Mouse (Mus musculus) liver, embryonic 13.5 days (tissue): ENCODE data around the gene Dpysl4. TPM values are rescaled to one million over a fixed set of nuclear protein-coding genes. Genes with fewer than 3 reads are reported as not detected.

Experiments used
- ATAC-seq: fragments of 200-750 bp; cut with Nextera tagmentation; 2 replicates; pipeline ENCODE4 v1.8.0; 2017; ENCODE audit warnings: low read depth, mild to moderate bottlenecking, moderate number of reproducible peaks, moderate library complexity
- DNase-seq: peaks from one replicate; pipeline ENCODE4 v3.0.0; 2022
- H3K27ac ChIP-seq: fragments of 300-500 bp; sonication (generic); 2 replicates; pipeline ENCODE4 v1.5.1; 2015; ENCODE audit warnings: moderate library complexity, mild to moderate bottlenecking, inconsistent platforms
- H3K27me3 ChIP-seq: fragments of 300-500 bp; sonication (generic); 2 replicates; pipeline ENCODE4 v1.6.1; 2015; ENCODE audit warnings: mild to moderate bottlenecking, inconsistent platforms
- H3K36me3 ChIP-seq: fragments of 300-500 bp; sonication (generic); 2 replicates; pipeline ENCODE4 v1.6.1; 2015; ENCODE audit warnings: mild to moderate bottlenecking, inconsistent platforms
- H3K4me1 ChIP-seq: fragments of 300-500 bp; sonication (generic); replicated peaks from 2 replicates; pipeline ENCODE4 v1.6.1; 2015; ENCODE audit warnings: inconsistent platforms
- H3K4me2 ChIP-seq: fragments of 300-500 bp; sonication (generic); 2 replicates; pipeline ENCODE4 v1.6.1; 2015; ENCODE audit warnings: inconsistent platforms, mild to moderate bottlenecking, moderate library complexity
- H3K4me3 ChIP-seq: fragments of 300-500 bp; sonication (generic); replicated peaks from 2 replicates; pipeline ENCODE4 v1.5.1; 2015; ENCODE audit warnings: mild to moderate bottlenecking, inconsistent platforms
- H3K9ac ChIP-seq: fragments of 300-500 bp; sonication (generic); 2 replicates; pipeline ENCODE4 v1.6.1; 2015; ENCODE audit warnings: mild to moderate bottlenecking, inconsistent platforms
- H3K9me3 ChIP-seq: fragments of 300-500 bp; sonication (generic); replicated peaks from 2 replicates; pipeline ENCODE4 v1.6.1; 2016; ENCODE audit warnings: inconsistent platforms
- WGBS: fragments of 180-500 bp; shearing (Covaris S2); methylation state at CpG from one replicate; pipeline ENCODE4 v1.1.7; 2015; ENCODE audit not compliant: insufficient replicate concordance; 5-methylcytosine and 5-hydroxymethylcytosine counted together
- polyA plus RNA-seq: library from polyadenylated mRNA; unstranded; fragments of >200 nt; fragmentation: Nextera tagmentation; extraction: Ambion mirVana; gene quantifications from 2 replicates; pipeline ENCODE4 v1.2.1, GENCODE M21; 2015

Gene Dpysl4
- polyA plus RNA-seq, result 0.86 and 0.92 TPM in 2 replicates

DNA sequence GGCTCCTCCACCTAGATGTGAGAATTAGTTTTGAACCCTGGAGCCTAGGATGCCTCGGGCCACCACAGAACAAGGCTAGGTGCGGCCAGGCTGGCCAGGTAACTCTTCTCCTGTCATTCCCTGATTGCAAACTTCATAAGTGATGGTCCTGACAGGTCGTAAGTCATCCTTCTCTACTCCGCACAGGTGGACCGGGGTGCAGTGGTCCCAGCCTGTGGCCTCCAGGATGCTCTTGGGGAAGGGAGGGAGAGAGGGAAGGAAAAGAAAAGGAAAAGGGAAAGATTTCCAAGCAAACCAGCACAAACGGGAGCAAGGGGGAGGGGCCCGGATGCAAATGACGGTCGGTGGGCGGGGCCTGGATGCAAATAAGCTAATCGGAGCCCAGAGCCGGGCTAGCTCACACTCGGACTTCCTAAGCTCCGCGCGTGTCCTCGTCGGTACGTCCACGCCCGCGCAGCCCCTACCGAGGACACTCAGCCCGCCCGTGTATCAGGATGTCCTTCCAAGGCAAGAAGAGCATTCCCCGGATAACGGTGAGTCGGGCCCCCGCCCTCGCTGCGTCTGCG is at the start of gene Dpysl4:
Gene Dpysl4 (plus strand): TSS at position 373 of the 566 bp plus-strand sequence.
- H3K4me2 ChIP-seq, result peak within 1 kb of the TSS; percentile 55
- peaks cover 62% of the 10 kb centered on the region for H3K27me3 ChIP-seq
- H3K9ac ChIP-seq, result no peak within 1 kb of the TSS
- no peak for ATAC-seq
- H3K9me3 ChIP-seq, result no peaks in the 10 kb centered on the region
- no peak for DNase-seq
- WGBS, result 9% methylated on average over 32 of the region's 32 CpGs
- no peaks in the 10 kb centered on the region; the same call in 1 of the 2 replicates for H3K4me1 ChIP-seq
- peak within 1 kb of the TSS; percentile 37 for H3K4me3 ChIP-seq
- H3K27ac ChIP-seq, result no peak within 1 kb of the TSS
- H3K36me3 ChIP-seq, result no peaks in the 10 kb centered on the region

DNA sequence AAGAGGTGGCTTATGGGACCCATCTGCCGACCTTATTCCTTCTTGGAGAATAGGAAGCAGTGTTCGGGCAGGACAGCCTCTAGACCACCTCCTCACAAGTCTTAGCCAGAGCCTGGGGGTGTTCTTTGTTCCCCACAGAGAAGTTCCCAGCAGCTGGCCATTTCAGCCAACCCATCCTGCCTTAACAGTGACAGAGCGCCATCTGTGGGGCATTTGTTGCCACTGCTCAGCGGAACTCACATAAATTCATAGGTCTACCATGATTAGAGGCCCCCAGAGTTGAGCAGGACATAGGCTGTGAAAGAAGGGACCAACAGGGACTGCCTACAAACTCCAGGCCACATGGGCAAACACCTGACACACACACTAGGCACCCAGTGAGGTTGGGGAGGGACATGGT is 22.4 kb upstream of the Dpysl4 start:
- Histone ChIP-seq H3K4me1 (no peaks in the 10 kb centered on the region), H3K4me2 (no peak overlapping the region), H3K9ac (no peak overlapping the region), H3K27me3 (no peaks in the 10 kb centered on the region), H3K36me3 (no peaks in the 10 kb centered on the region), H3K4me3 (no peak overlapping the region), H3K27ac (no peak overlapping the region), H3K9me3 (no peaks in the 10 kb centered on the region)
- DNase-seq (no peak), ATAC-seq (no peak)
- WGBS, result 29% methylated on average over 4 of the region's 4 CpGs

GRCm38 (mm10) chr7:139068182-139068623 is 17.6 kb upstream of the Dpysl4 start:
- no peak for ATAC-seq
- Histone ChIP-seq H3K27ac (no peak overlapping the region), H3K9me3 (no peaks in the 10 kb centered on the region), H3K4me2 (no peak overlapping the region), H3K4me1 (no peaks in the 10 kb centered on the region), H3K27me3 (no peaks in the 10 kb centered on the region), H3K36me3 (no peaks in the 10 kb centered on the region), H3K9ac (no peak overlapping the region), H3K4me3 (no peak overlapping the region)
- DNase-seq, result no peak
- 2% methylated on average over 2 of the region's 2 CpGs for WGBS

DNA sequence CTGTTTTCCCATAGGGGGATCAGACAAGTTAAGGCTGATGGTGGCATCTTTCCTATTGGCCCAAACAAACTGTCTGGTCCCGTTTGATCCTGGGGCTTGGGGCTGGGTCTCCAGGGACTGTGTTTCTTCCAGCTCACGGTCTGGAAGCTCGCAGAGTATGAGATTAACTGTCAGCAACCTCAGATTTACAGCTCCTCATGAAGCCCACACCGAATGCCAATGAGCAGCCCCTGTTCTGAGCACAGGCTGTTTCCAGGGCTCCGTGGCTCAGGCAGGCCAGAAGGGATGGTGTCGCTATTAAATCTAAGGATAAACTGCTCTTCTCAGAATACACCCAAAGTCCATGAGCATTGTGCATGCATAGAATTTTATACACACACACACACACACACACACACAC is 11.6 kb upstream of the Dpysl4 start:
- 41% methylated on average over 6 of the region's 6 CpGs for WGBS
- H3K9me3 ChIP-seq, result no peaks in the 10 kb centered on the region
- no peak overlapping the region for H3K4me2 ChIP-seq
- DNase-seq (no peak), ATAC-seq (no peak)
- H3K27ac ChIP-seq, result no peak overlapping the region
- no peaks in the 10 kb centered on the region for H3K4me1 ChIP-seq
- no peaks in the 10 kb centered on the region for H3K36me3 ChIP-seq
- H3K27me3 ChIP-seq, result no peaks in the 10 kb centered on the region; the same call in 1 of the 2 replicates
- no peak overlapping the region for H3K9ac ChIP-seq
- no peak overlapping the region for H3K4me3 ChIP-seq

- Histone ChIP-seq H3K27ac (no peak overlapping the region), H3K9me3 (no peaks in the 10 kb centered on the region), H3K4me2 (no peak overlapping the region), H3K9ac (no peak overlapping the region), H3K36me3 (no peaks in the 10 kb centered on the region), H3K4me1 (no peaks in the 10 kb centered on the region), H3K4me3 (no peak overlapping the region), H3K27me3 (no peaks in the 10 kb centered on the region; the same call in 1 of the 2 replicates)
- 62% methylated on average over 14 of the region's 14 CpGs for WGBS
- DNase-seq (no peak), ATAC-seq (no peak)
Measured at GRCm38 (mm10) chr7:139075054-139075794, 10.6 kb upstream of the Dpysl4 start.

- no peaks in the 10 kb centered on the region for H3K36me3 ChIP-seq
- H3K27me3 ChIP-seq, result no peaks in the 10 kb centered on the region; the same call in 1 of the 2 replicates
- H3K4me1 ChIP-seq, result no peaks in the 10 kb centered on the region
- H3K9me3 ChIP-seq, result no peaks in the 10 kb centered on the region
- no peak for ATAC-seq
- no peak overlapping the region for H3K27ac ChIP-seq
- no peak overlapping the region for H3K4me2 ChIP-seq
- no peak overlapping the region for H3K9ac ChIP-seq
- DNase-seq, result no peak
- WGBS, result 23% methylated on average over 7 of the region's 7 CpGs
- no peak overlapping the region for H3K4me3 ChIP-seq
Measured at GRCm38 (mm10) chr7:139077283-139077682, 8.5 kb upstream of the Dpysl4 start.

GRCm38 (mm10) chr7:139078181-139078580 is 7.6 kb upstream of the Dpysl4 start:
- WGBS, result 56% methylated on average over 6 of the region's 6 CpGs
- no peak overlapping the region for H3K9ac ChIP-seq
- no peak for ATAC-seq
- no peaks in the 10 kb centered on the region for H3K9me3 ChIP-seq
- no peak overlapping the region for H3K27ac ChIP-seq
- DNase-seq, result no peak
- no peaks in the 10 kb centered on the region for H3K4me1 ChIP-seq
- no peaks in the 10 kb centered on the region for H3K36me3 ChIP-seq
- no peak overlapping the region for H3K4me2 ChIP-seq
- no peak overlapping the region for H3K4me3 ChIP-seq
- peaks cover 4% of the 10 kb centered on the region; the same call in 1 of the 2 replicates for H3K27me3 ChIP-seq

DNA sequence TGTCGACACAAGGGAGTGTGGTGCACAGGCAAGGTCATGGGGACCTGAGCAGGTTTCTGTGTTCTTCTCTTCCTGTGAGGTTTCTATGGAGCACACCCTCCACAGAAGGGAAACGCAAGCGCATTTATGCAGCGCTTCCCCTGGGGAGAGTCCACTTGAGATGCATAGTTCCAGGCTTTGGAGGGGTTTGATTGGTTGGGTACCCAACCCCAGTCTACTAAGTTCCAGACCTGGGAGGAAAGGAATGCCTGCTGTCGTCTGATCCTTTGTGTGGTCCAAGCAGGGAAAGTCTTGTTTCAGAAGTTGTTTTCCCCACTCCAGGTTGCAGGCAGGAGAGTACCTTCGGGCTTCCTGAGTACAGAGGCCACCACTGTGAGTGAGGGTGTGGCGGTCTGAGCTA is 6.7 kb upstream of the Dpysl4 start:
- Histone ChIP-seq H3K27ac (no peak overlapping the region), H3K4me2 (no peak overlapping the region), H3K9me3 (no peaks in the 10 kb centered on the region), H3K9ac (no peak overlapping the region), H3K4me3 (no peak overlapping the region), H3K27me3 (peaks cover 6% of the 10 kb centered on the region; the same call in 1 of the 2 replicates), H3K4me1 (no peaks in the 10 kb centered on the region), H3K36me3 (no peaks in the 10 kb centered on the region)
- 54% methylated on average over 7 of the region's 7 CpGs for WGBS
- DNase-seq (no peak), ATAC-seq (no peak)

- H3K27me3 ChIP-seq, result peaks cover 22% of the 10 kb centered on the region
- no peak overlapping the region for H3K9ac ChIP-seq
- 58% methylated on average over 4 of the region's 4 CpGs for WGBS
- no peak overlapping the region for H3K4me3 ChIP-seq
- ATAC-seq (no peak), DNase-seq (no peak)
- H3K36me3 ChIP-seq, result no peaks in the 10 kb centered on the region
- no peaks in the 10 kb centered on the region for H3K4me1 ChIP-seq
- no peak overlapping the region for H3K4me2 ChIP-seq
- H3K9me3 ChIP-seq, result no peaks in the 10 kb centered on the region
- no peak overlapping the region for H3K27ac ChIP-seq
Measured at GRCm38 (mm10) chr7:139080714-139081113, 5.1 kb upstream of the Dpysl4 start.

- no peak for ATAC-seq
- WGBS, result 59% methylated on average over 5 of the region's 5 CpGs
- no peaks in the 10 kb centered on the region for H3K9me3 ChIP-seq
- no peak overlapping the region for H3K9ac ChIP-seq
- H3K36me3 ChIP-seq, result no peaks in the 10 kb centered on the region
- H3K4me2 ChIP-seq, result no peak overlapping the region
- no peaks in the 10 kb centered on the region; the same call in 1 of the 2 replicates for H3K4me1 ChIP-seq
- peaks cover 26% of the 10 kb centered on the region for H3K27me3 ChIP-seq
- H3K4me3 ChIP-seq, result no peak overlapping the region
- DNase-seq, result no peak
- H3K27ac ChIP-seq, result no peak overlapping the region
Measured at GRCm38 (mm10) chr7:139081158-139081557, 4.6 kb upstream of the Dpysl4 start.

DNA sequence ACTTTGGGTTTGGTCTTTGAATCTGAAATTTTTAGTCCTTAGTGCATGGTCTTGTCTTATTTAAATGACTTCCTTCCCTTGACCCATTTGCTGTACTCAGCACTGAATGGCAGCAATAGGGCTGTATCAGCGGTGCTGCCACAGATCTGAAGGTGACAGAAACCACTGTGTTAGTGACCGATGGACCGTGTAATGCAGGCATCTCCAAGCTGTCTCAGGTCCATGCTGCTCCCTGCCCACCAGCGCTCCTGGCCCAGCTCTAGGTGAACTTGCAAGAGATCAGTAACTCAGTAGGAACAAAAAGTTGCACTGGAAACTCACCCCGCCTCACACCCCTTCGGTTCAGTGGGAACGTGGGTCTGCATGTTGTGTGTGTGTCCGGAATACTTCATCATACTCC is 3.5 kb upstream of the Dpysl4 start:
- Histone ChIP-seq H3K4me1 (no peaks in the 10 kb centered on the region; the same call in 1 of the 2 replicates), H3K4me3 (no peak overlapping the region), H3K27ac (no peak overlapping the region), H3K4me2 (no peak overlapping the region), H3K9ac (no peak overlapping the region), H3K9me3 (no peaks in the 10 kb centered on the region), H3K36me3 (no peaks in the 10 kb centered on the region), H3K27me3 (peaks cover 38% of the 10 kb centered on the region)
- ATAC-seq (no peak), DNase-seq (no peak)
- WGBS, result 75% methylated on average over 8 of the region's 8 CpGs
